Mouse (Mus musculus) kidney, embryonic 15.5 days (tissue): ENCODE measurements around the gene Galnt12. TPM values are rescaled to one million over a fixed set of nuclear protein-coding genes. Genes with fewer than 3 reads are reported as not detected.

Experiments
- ATAC-seq: fragments of 200-750 bp; cut with Nextera tagmentation; replicated peaks from 2 replicates; pipeline ENCODE4 v1.8.0; 2017; ENCODE audit warnings: moderate TSS enrichment; ENCODE audit not compliant: low FRiP score
- H3K27ac ChIP-seq: fragments of 300-500 bp; sonication (generic); 2 replicates; pipeline ENCODE4 v1.5.1; 2015; ENCODE audit warnings: mild to moderate bottlenecking, inconsistent platforms
- H3K27me3 ChIP-seq: fragments of 300-500 bp; sonication (generic); 2 replicates; pipeline ENCODE4 v1.6.1; 2015; ENCODE audit warnings: inconsistent platforms
- H3K36me3 ChIP-seq: fragments of 300-500 bp; sonication (generic); 2 replicates; pipeline ENCODE4 v1.6.1; 2015; ENCODE audit warnings: inconsistent platforms
- H3K4me1 ChIP-seq: fragments of 300-500 bp; sonication (generic); 2 replicates; pipeline ENCODE4 v1.6.1; 2015; ENCODE audit warnings: inconsistent platforms
- H3K4me2 ChIP-seq: fragments of 300-500 bp; sonication (generic); 2 replicates; pipeline ENCODE4 v1.6.1; 2015; ENCODE audit warnings: moderate library complexity, mild to moderate bottlenecking, inconsistent platforms
- H3K4me3 ChIP-seq: fragments of 300-500 bp; sonication (generic); replicated peaks from 2 replicates; pipeline ENCODE4 v1.5.1; 2015; ENCODE audit warnings: mild to moderate bottlenecking, inconsistent platforms
- H3K9ac ChIP-seq: fragments of 300-500 bp; sonication (generic); 2 replicates; pipeline ENCODE4 v1.6.1; 2015; ENCODE audit warnings: mild to moderate bottlenecking, inconsistent platforms
- H3K9me3 ChIP-seq: fragments of 300-500 bp; sonication (generic); replicated peaks from 2 replicates; pipeline ENCODE4 v1.6.1; 2016; ENCODE audit warnings: inconsistent platforms
- WGBS: fragments of 180-500 bp; shearing (Covaris S2); methylation state at CpG from one replicate; pipeline ENCODE4 v1.1.7; 2015; ENCODE audit warnings: mixed read lengths; 5-methylcytosine and 5-hydroxymethylcytosine counted together
- polyA plus RNA-seq: library from polyadenylated mRNA; unstranded; fragments of >200 nt; fragmentation: Nextera tagmentation; extraction: Ambion mirVana; gene quantifications from 2 replicates; pipeline ENCODE4 v1.2.1, GENCODE M21; 2015

Galnt12 gene
- polyA plus RNA-seq, 1 experiment from 2014 or later = 9.0 TPM

DNA sequence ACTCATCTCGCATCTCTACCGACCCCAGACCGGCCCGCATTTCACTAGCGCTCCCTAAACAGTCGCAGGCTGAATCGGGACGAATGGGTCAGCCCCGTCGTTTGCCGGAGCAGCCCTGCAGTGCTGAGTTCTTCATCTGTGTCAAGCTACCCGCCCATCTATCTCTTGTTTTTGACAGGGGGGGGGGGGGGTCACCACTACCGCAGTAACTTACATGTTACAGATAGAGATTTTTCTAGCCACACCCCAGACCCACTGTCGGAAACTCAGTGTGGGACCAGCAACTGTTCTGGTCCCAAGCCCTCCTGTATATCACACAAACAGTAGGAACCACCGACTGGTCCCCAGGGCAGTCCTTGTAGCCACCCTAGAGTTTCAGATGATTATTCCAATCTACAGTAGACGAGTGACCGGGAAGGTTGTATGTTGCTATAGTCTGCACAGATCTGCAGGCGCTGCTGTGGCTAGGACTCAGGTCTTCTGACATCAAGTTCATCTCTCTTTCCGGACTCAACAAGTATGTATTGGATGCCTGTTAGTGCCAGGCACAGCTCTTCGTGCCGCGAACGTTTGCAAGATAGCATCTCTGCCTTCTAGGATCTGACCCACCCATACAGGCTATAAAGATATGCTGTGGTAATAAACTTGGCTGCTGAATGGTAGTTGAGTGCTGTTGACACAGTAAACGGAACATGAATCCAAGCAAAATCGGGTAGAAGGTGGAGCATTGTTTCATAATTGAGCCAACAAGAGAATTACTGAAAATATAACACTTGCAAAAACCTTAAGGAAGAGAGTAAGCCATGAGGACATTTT is 34.0 kb upstream of the Galnt12 start:
- peak; percentile 24 for ATAC-seq
- 0 out of 2 replicates have a peak, but pooled peaks cover 3% of the 10 kb centered on the region for H3K27me3 ChIP-seq
- peak overlapping the region; percentile 78 for H3K4me2 ChIP-seq
- no peaks in the 10 kb centered on the region for H3K36me3 ChIP-seq
- H3K9ac ChIP-seq = peak overlapping the region; percentile 77
- no peaks in the 10 kb centered on the region for H3K9me3 ChIP-seq
- H3K4me1 ChIP-seq = peaks cover 11% of the 10 kb centered on the region
- H3K4me3 ChIP-seq = peak overlapping the region; percentile 82
- 30% methylated on average over 25 of the region's 25 CpGs for WGBS
- H3K27ac ChIP-seq = peak overlapping the region; percentile 62; the same call in 1 of the 2 replicates

GRCm38 (mm10) chr4:47060900-47061299 is 30.8 kb upstream of the Galnt12 start:
- WGBS = 0% methylated on average over 1 of the region's 1 CpGs
- H3K36me3 ChIP-seq = no peaks in the 10 kb centered on the region
- no peak for ATAC-seq

GRCm38 (mm10) chr4:47075054-47075453 is 16.7 kb upstream of the Galnt12 start:
- Histone ChIP-seq H3K4me1 (no peaks in the 10 kb centered on the region), H3K9me3 (no peaks in the 10 kb centered on the region), H3K27me3 (no peaks in the 10 kb centered on the region), H3K36me3 (no peaks in the 10 kb centered on the region), H3K4me3 (no peak overlapping the region), H3K4me2 (no peak overlapping the region), H3K27ac (no peak overlapping the region), H3K9ac (no peak overlapping the region)
- ATAC-seq = no peak
- WGBS = 10% methylated on average over 2 of the region's 2 CpGs

More at GRCm38 (mm10) chr4:47060900-47061299, 30.8 kb upstream of the Galnt12 start:
- Histone ChIP-seq H3K9ac (no peak overlapping the region), H3K4me3 (no peak overlapping the region), H3K4me2 (no peak overlapping the region), H3K27ac (no peak overlapping the region), H3K27me3 (no peaks in the 10 kb centered on the region), H3K4me1 (peaks cover 11% of the 10 kb centered on the region), H3K9me3 (no peaks in the 10 kb centered on the region)

DNA sequence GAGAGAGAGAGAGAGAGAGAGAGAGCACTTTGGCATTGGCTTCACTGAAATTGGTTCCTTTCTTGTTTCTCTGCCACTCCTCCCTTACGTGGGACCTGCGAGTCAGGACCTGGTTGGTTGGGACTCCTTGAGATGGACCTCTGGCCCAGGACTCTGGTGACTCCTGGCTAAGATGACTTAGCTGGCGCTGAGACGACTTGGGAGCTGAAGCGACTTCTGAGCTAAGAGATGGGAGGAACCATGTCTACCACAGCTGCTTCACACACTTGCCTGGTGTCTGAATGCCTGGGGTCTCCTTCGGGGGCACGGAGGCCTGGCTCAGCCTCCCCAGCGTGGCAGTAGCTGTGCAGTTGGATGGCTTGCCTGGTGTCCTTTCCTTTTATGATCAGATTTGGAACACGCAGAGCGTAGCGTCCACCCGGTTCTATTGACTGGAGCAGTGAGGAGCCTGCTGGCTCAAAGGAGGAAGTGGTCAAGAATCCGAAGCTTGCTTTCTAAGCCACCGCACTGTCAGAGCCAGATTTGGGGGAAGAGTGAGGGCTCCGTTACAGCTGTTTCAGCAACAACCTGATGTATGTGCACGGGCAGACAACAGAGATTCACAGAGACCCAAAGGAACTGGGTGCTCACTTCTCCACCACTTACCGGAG is 11.6 kb upstream of the Galnt12 start:
- no peak for ATAC-seq
- no peak overlapping the region for H3K27ac ChIP-seq
- H3K9me3 ChIP-seq = no peaks in the 10 kb centered on the region
- no peaks in the 10 kb centered on the region for H3K4me1 ChIP-seq
- WGBS = 85% methylated on average over 17 of the region's 17 CpGs
- no peak overlapping the region for H3K4me2 ChIP-seq
- no peak overlapping the region for H3K4me3 ChIP-seq
- H3K27me3 ChIP-seq = no peaks in the 10 kb centered on the region
- H3K36me3 ChIP-seq = no peaks in the 10 kb centered on the region
- H3K9ac ChIP-seq = no peak overlapping the region

DNA sequence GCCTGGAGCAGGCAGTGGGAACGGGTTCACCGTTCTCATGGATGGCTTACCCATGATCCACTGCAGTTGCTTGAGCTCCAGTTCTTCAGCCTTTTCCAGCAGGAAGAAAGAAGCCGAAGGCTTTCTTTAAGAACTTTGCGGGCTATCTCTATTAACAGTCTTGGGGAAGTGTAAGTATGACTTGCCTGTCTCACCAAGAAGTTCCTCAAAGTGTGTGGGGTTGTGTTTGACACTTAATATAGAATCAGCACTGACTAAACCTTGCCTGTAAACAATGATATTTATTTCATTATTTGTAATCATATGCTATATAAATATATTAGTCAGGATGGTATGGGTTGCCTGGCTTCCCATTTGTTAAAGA is 11.1 kb upstream of the Galnt12 start:
- Histone ChIP-seq H3K27me3 (no peaks in the 10 kb centered on the region), H3K4me3 (no peak overlapping the region), H3K9ac (no peak overlapping the region), H3K4me1 (no peaks in the 10 kb centered on the region), H3K4me2 (no peak overlapping the region), H3K9me3 (no peaks in the 10 kb centered on the region), H3K36me3 (no peaks in the 10 kb centered on the region), H3K27ac (no peak overlapping the region)
- no peak for ATAC-seq
- WGBS = 92% methylated on average over 4 of the region's 4 CpGs

- H3K4me2 ChIP-seq = no peak overlapping the region
- H3K4me1 ChIP-seq = no peaks in the 10 kb centered on the region
- H3K27me3 ChIP-seq = no peaks in the 10 kb centered on the region
- 87% methylated on average over 7 of the region's 7 CpGs for WGBS
- H3K36me3 ChIP-seq = no peaks in the 10 kb centered on the region
- H3K9me3 ChIP-seq = no peaks in the 10 kb centered on the region
- H3K27ac ChIP-seq = no peak overlapping the region
- no peak overlapping the region for H3K9ac ChIP-seq
- no peak for ATAC-seq
- no peak overlapping the region for H3K4me3 ChIP-seq
Observed at GRCm38 (mm10) chr4:47083824-47084223, 7.9 kb upstream of the Galnt12 start.

DNA sequence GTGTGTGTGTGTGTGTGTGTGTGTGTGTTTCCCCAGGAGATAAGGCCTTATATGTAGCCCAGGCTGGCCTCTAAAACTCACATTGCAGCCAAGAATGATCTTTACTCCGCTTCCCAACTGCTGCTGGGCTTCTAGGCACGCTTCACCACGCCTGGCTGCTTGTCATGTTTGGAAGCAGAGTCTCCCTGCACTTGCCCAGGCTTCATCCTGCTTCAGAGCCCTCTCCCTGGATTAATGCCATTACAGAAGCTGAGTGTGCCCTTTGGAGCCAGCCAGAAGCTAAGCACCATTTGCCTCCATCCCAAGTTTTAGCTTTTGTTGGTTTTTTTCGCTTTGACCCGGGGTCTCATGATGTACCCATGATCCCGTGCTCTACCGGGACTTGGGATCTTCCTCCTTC is 3.0 kb upstream of the Galnt12 start:
- H3K4me1 ChIP-seq = peaks cover 25% of the 10 kb centered on the region
- H3K9ac ChIP-seq = no peak overlapping the region
- no peak overlapping the region for H3K4me3 ChIP-seq
- ATAC-seq = no peak
- peaks cover 34% of the 10 kb centered on the region for H3K27me3 ChIP-seq
- no peak overlapping the region for H3K4me2 ChIP-seq
- H3K36me3 ChIP-seq = no peaks in the 10 kb centered on the region
- no peaks in the 10 kb centered on the region for H3K9me3 ChIP-seq
- H3K27ac ChIP-seq = no peak overlapping the region
- 72% methylated on average over 7 of the region's 7 CpGs for WGBS

DNA sequence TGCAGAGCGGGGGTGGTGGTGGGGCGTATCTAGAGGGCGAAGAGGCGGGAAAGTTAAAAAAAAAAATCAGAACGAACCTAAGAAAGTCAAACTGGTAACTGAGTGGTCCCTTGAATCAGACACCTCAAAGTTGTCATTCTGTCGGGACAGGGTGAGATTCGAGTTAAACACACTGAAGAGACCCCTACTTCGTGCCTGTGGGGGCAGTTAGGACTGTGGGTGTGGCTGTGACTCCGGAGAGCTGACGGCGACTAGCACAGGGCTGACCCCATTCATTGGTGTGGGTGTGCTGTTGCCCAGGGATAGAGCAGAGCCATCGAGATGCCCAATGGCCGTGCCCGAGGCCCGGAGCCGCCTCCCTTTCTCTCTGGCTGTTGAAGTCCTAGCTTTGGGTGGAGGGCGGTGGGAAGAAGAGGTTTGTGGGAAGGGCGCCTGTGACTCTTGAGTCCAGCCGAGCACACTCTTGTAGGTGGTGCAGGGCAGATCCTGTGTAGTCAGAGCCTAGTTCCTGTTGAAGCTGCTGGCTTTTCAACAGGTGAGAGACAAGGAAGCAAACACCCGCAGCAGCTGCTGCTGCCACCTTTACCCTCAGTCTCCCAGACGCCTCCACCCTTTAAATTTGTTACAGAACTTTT is 795 bp downstream of the Galnt12 start:
- H3K4me1 ChIP-seq = peaks cover 26% of the 10 kb centered on the region
- H3K27ac ChIP-seq = no peak overlapping the region
- peak overlapping the region; percentile 54 for H3K9ac ChIP-seq
- no peaks in the 10 kb centered on the region for H3K36me3 ChIP-seq
- peak overlapping the region; percentile 100 for H3K4me2 ChIP-seq
- H3K4me3 ChIP-seq = peak overlapping the region; percentile 74
- 2% methylated on average over 21 of the region's 21 CpGs for WGBS
- H3K27me3 ChIP-seq = peaks cover 39% of the 10 kb centered on the region
- peak; percentile 63 for ATAC-seq
- H3K9me3 ChIP-seq = no peaks in the 10 kb centered on the region

GRCm38 (mm10) chr4:47093161-47093560 is 1.5 kb downstream of the Galnt12 start:
- H3K4me3 ChIP-seq = peak overlapping the region; percentile 74; the same call in 1 of the 2 replicates
- ATAC-seq = no peak

GRCm38 (mm10) chr4:47093647-47094046 is 1.9 kb downstream of the Galnt12 start:
- H3K4me1 ChIP-seq = peaks cover 26% of the 10 kb centered on the region
- ATAC-seq = peak; percentile 17; the same call in 1 of the 2 replicates
- 0 out of 2 replicates have a peak overlapping the region, but pooled peaks have one; percentile 100 for H3K4me2 ChIP-seq
- no peak overlapping the region for H3K27ac ChIP-seq
- no peak overlapping the region for H3K9ac ChIP-seq
- no peaks in the 10 kb centered on the region for H3K36me3 ChIP-seq
- H3K4me3 ChIP-seq = no peak overlapping the region
- no peaks in the 10 kb centered on the region for H3K9me3 ChIP-seq
- H3K27me3 ChIP-seq = peaks cover 39% of the 10 kb centered on the region
- WGBS = 55% methylated on average over 6 of the region's 6 CpGs

More at GRCm38 (mm10) chr4:47093161-47093560, 1.5 kb downstream of the Galnt12 start:
- no peaks in the 10 kb centered on the region for H3K36me3 ChIP-seq
- H3K4me2 ChIP-seq = peak overlapping the region; percentile 100; the same call in 1 of the 2 replicates
- peaks cover 26% of the 10 kb centered on the region for H3K4me1 ChIP-seq
- H3K9ac ChIP-seq = no peak overlapping the region
- H3K9me3 ChIP-seq = no peaks in the 10 kb centered on the region
- peaks cover 39% of the 10 kb centered on the region for H3K27me3 ChIP-seq
- 53% methylated on average over 9 of the region's 9 CpGs for WGBS
- H3K27ac ChIP-seq = no peak overlapping the region

GRCm38 (mm10) chr4:47103561-47103960 is 11.9 kb downstream of the Galnt12 start:
- WGBS = 91% methylated on average over 10 of the region's 10 CpGs
- H3K4me2 ChIP-seq = no peak overlapping the region
- no peak overlapping the region for H3K4me3 ChIP-seq
- no peak overlapping the region for H3K27ac ChIP-seq
- H3K27me3 ChIP-seq = no peaks in the 10 kb centered on the region
- no peak overlapping the region for H3K9ac ChIP-seq
- no peaks in the 10 kb centered on the region for H3K4me1 ChIP-seq
- no peak for ATAC-seq
- H3K36me3 ChIP-seq = no peaks in the 10 kb centered on the region
- no peaks in the 10 kb centered on the region for H3K9me3 ChIP-seq

DNA sequence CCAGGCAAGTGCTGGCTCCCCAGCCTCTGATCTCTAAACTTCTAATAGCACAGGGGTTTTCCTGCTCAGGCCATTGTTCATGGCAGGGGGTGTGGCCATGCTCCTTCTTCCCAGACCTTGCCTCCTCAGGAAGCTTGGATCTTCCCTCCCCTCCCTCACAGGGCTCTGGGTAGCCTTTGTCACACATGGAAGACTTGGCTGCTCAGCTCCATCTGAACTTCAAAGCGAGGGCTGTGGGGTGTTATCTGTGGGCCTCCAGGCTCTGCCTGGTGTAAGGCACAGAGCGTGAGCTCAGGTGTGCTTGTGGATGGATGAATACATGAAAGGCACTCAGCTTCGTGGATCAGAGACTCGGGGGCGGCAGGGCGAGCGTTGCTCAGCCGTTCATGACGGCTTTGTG is 20.2 kb downstream of the Galnt12 start:
- Histone ChIP-seq H3K36me3 (0 out of 2 replicates have a peak, but pooled peaks cover 4% of the 10 kb centered on the region), H3K9ac (no peak overlapping the region), H3K4me3 (no peak overlapping the region), H3K9me3 (no peaks in the 10 kb centered on the region), H3K4me2 (peak overlapping the region; percentile 38; the same call in 1 of the 2 replicates), H3K27me3 (no peaks in the 10 kb centered on the region), H3K27ac (no peak overlapping the region), H3K4me1 (peaks cover 8% of the 10 kb centered on the region)
- 32% methylated on average over 9 of the region's 9 CpGs for WGBS
- peak; percentile 90 for ATAC-seq
